Mouse (Mus musculus): ENCODE data around the gene Gtf3c5. TPM values are rescaled to one million over a fixed set of nuclear protein-coding genes. Genes with fewer than 3 reads are reported as not detected.

The Gtf3c5 gene
- total RNA-seq, 2 experiments from 2014 or later: 17.8 to 18.3 TPM

DNA sequence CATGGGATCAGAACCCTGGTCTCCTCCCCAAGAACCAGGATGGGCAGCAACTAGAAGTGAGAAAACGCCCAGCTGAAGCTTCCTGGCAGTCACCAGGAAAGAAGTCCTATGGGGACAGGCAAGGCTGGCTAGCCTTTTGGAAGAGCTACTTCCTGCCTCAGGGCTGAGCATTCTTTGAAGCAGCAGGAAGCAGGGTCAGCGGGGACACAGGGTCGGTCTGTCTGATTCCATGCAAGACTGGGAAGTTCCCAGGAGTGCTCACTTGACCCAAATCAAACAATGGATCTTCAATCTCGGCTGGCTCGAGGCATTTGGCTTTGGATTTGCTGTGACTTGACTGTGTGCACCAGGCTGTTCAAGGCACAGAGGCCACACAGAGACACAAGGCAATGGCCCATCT is 17.0 kb downstream of the Gtf3c5 start:
- DNase-seq: peak; percentile 31

GRCm38 (mm10) chr2:28564380-28564779 is 19.2 kb downstream of the Gtf3c5 start:
- no peak for DNase-seq

GRCm38 (mm10) chr2:28563830-28564229 is 19.7 kb downstream of the Gtf3c5 start:
- DNase-seq: no peak

- no peak for DNase-seq
These were observed 20.2 kb downstream of the Gtf3c5 start, which contains the start of gene Cel for GRCm38 (mm10) chr2:28563303-28563702. Gene Cel (minus strand): TSS chr2:28563403.

DNA sequence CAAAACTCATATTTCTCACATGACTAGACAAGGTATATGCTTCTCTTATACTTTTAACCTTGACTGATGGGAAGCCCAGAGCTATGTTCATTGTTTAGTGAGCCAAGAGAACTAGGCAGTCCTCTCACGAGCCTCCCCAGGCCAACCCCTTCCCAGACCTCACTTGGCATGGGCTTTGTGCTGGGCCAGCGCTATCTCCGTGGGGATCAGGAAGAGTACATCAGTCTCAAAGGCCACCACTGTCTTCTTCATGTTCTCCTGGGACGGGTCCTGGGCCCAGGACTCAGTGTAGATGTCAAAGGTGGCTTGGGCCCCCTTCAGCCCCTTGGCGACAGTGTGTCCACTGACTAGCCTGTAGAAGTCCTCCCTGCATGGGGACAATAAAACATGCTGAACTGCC is 26.1 kb downstream of the Gtf3c5 start:
- no peak for DNase-seq

DNA sequence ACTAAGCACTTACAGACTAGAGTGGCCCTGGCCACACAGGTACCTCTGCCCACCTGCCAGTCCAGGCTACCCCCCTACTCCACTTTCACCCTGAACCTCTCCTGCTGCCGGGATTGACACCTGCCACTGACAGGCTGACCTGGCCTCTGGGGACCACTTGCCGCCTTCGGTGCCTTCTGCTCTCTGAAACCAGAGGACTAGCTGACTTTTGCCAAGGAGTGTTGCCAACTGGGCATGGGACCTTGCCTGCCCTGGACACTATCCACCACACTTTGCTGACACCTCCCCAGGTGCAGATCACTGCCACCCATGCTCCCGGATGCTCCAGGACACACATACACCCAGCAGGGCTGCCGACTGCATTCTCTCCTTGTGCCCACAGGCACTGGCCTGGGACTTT is 31.2 kb downstream of the Gtf3c5 start:
- no peak for DNase-seq

DNA sequence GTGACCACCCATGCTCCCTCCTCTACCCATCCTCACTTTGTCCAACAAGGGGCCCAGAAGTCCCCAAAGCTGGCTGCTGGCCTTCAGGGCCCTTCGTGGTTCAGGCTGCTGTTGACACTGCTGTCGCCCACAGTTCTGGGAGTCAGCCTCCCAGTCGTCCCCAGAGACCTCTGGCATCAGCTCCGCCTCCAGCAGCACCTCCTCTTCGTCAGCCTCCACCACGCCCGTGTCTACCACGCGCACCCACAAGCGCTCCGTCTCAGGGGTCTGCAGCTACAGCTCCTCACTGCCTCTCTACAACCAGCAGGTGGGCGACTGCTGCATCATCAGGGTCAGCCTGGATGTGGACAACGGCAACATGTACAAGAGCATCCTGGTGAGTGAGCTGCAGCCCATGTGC is 34.4 kb downstream of the Gtf3c5 start:
- DNase-seq: no peak

GRCm38 (mm10) chr2:28547237-28548172 is 36.0 kb downstream of the Gtf3c5 start:
- DNase-seq: peak; percentile 92

- no peak for DNase-seq
These were observed 37.0 kb downstream of the Gtf3c5 start for GRCm38 (mm10) chr2:28546560-28546959.

DNA sequence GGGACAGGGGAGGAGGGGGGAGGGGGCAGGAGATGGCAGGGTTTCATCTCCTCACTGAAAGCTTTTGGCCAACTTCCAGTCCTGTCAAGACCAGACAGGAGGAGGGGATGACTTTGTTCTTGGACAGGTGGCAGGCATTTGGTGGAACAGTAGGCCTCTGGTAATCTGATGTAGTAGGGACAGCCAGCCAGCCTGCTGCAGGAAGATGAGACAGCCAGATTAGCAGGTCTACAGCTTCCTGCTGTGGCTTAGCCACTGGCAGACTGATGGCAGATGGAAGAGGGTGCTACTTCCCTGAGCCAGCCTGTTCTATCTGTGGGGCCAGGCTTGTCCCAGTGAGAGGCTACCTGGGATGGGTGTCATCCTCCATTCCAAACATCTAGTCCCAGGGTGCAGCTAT is 37.6 kb downstream of the Gtf3c5 start:
- no peak for DNase-seq

GRCm38 (mm10) chr2:28543894-28544293 is 39.7 kb downstream of the Gtf3c5 start:
- DNase-seq: no peak

GRCm38 (mm10) chr2:28540587-28541227 is 42.8 kb downstream of the Gtf3c5 start:
- DNase-seq: no peak

DNA sequence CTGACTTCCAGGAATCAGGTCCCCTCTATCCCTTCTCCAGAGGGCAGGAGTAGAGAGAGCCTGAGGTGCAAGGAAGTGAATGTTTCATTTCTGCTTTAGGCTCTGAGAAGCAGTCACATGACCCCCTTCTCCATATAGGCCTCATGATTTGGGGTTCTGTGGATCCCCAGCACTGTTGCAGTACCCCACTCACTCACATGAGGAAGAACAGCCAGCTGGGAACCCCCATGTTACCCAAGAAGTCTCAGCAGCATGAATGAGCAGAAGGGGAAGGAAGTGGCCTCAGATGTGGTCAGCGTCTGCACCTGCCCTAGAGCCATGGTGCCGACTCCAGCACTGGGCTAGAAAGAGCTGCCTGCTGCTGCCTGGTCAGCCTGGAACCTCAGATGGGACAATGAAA is 43.6 kb downstream of the Gtf3c5 start:
- no peak for DNase-seq

DNA sequence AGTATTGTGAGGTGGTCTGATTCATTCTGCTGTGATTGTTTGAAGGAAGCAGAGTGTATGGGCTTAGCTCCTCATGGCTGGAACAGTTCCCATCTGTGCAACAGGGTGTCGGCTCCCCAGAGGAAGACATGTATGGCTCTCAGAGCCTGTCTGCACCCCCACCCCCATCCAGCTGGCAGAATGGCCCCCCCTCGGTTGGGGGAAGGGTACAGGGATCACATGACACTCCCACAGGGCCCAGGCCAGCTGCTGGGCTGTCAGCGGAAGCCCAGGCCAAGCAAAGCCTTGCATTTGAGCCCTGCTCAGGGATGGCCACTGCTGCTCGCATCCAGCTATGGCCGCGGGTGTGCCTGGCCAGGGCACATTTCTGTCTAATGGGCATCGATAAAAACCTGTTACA is 44.3 kb downstream of the Gtf3c5 start:
- DNase-seq: peak; percentile 78

DNA sequence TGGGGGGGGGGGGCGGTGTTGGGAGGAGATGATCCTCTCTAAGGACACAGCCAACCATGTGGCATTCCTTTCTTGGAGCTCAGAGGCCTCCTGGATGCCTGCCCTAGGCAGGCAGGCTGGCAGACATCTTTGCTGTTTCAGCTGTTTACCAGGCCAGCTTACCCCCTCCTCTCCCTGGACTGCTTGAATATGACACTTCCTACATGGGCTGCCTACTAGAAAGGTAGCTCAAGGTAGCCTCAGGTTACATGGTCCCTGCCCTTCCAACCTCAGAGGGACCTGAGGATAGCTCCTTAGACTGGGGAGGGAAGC is 44.8 kb downstream of the Gtf3c5 start:
- no peak for DNase-seq

- DNase-seq: no peak
These were observed 45.3 kb downstream of the Gtf3c5 start for GRCm38 (mm10) chr2:28537995-28538816.

GRCm38 (mm10) chr2:28537634-28537920 is 46.0 kb downstream of the Gtf3c5 start:
- DNase-seq: no peak

DNA sequence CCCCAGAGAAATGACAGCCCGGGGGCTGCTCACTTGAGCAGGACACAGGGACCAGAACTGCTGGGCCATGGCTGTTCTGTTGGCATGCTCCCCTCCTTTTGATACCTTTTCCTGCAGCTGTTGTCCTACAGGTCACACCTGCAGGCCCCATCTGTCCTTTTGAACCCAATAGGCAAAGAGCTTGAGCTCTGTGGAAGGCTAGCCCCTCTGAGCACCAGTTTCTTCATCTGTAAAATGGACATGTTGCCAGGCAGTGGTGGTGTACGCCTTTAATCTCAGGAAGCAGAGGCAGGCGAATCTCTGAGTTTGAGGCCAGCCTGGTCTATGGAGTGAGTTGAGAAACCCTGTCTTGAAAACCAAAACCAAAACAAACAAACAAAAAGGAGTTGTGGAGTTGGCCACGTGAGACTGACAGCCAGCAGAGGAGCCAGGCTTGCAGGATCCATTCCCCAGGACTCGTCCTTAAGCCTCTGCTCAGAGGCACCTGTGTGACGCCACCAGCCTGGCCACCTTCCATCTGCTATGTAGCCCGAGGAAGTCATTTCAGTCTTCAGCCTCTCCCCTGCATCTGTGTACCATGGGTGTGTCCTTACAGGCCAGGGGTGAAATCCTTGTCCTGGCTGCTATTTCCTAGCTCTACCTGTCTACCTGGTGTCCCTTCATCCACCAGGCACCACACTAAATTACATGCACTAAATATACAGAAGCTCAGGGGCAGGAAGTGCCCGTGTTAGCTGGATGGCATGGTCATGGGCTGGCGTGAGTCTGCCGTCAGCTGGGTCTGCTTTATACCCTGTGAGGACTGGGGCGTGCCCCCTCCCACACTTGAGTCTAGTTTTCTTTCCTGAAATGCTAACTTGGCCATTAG is 46.6 kb downstream of the Gtf3c5 start:
- DNase-seq: no peak

DNA sequence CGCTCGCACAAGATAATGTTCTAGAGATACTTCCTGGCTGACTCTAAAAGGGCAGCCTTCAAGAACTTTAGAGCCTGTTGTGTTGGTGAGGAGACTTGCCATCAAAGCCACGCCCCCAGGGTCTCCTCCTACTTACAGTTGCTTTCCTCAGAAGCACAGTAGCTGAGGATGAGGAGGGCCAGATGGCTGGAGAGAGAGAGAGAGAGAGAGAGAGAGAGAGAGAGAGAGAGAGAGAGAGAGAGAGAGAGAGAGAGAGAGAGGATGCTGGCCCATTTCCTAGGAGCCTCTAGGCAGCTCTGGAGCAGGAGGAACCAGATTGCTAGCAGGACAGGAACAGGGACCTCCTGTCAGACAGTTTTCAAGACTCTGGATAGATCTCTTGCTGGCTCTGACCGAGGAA is 47.4 kb downstream of the Gtf3c5 start:
- DNase-seq: peak; percentile 42

- peak; percentile 44 for DNase-seq
These were observed 47.9 kb downstream of the Gtf3c5 start for GRCm38 (mm10) chr2:28535650-28536049.

- no peak for DNase-seq
These were observed 48.3 kb downstream of the Gtf3c5 start for GRCm38 (mm10) chr2:28535263-28535540.

- DNase-seq: peak; percentile 70
These were observed 48.9 kb downstream of the Gtf3c5 start for GRCm38 (mm10) chr2:28534436-28535262.

All from heart, postnatal 4 days (tissue).